Mouse (Mus musculus) intestine, postnatal 0 days (tissue): ENCODE results near the gene Mical2. TPM values are rescaled to one million over a fixed set of nuclear protein-coding genes. Genes with fewer than 3 reads are reported as not detected.
A peak's percentile ranks its signal among the peaks of the same experiment; 100 is the strongest.

Source experiments
- ATAC-seq: fragments of 200-750 bp; cut with Nextera tagmentation; 2 replicates; pipeline ENCODE4 v1.8.0; 2017; ENCODE audit warnings: mild to moderate bottlenecking, moderate TSS enrichment, moderate library complexity
- H3K27ac ChIP-seq: fragments of 300-500 bp; sonication (generic); 2 replicates; pipeline ENCODE4 v1.5.1; 2014; ENCODE audit warnings: mild to moderate bottlenecking, low read depth, low read length, moderate library complexity
- H3K27me3 ChIP-seq: fragments of 300-500 bp; sonication (generic); replicated peaks from 2 replicates; pipeline ENCODE4 v1.6.1; 2014; ENCODE audit warnings: low read length, mixed read lengths; ENCODE audit not compliant: control insufficient read depth, insufficient read depth
- H3K36me3 ChIP-seq: fragments of 300-500 bp; sonication (generic); 2 replicates; pipeline ENCODE4 v1.6.1; 2014; ENCODE audit warnings: mild to moderate bottlenecking, moderate library complexity; ENCODE audit not compliant: control insufficient read depth, insufficient read depth
- H3K4me1 ChIP-seq: fragments of 300-500 bp; sonication (generic); replicated peaks from 2 replicates; pipeline ENCODE4 v1.6.1; 2014; ENCODE audit warnings: antibody characterized with exemption, low read length, mixed read lengths; ENCODE audit not compliant: control insufficient read depth, insufficient read depth
- H3K4me2 ChIP-seq: fragments of 300-500 bp; sonication (generic); replicated peaks from 2 replicates; pipeline ENCODE4 v1.6.1; 2014; ENCODE audit warnings: low read depth, mild to moderate bottlenecking, moderate library complexity
- H3K4me3 ChIP-seq: fragments of 300-500 bp; sonication (generic); 2 replicates; pipeline ENCODE4 v1.5.1; 2014; ENCODE audit warnings: low read depth, low read length
- H3K9ac ChIP-seq: fragments of 300-500 bp; sonication (generic); 2 replicates; pipeline ENCODE4 v1.6.1; 2014; ENCODE audit warnings: mild to moderate bottlenecking, low read depth, low read length
- H3K9me3 ChIP-seq: fragments of 300-500 bp; sonication (generic); 2 replicates; pipeline ENCODE4 v1.6.1; 2016; ENCODE audit warnings: mixed run types; ENCODE audit not compliant: control insufficient read depth
- CTCF ChIP-seq: sonication (generic); IDR thresholded peaks from 2 replicates; pipeline ENCODE4 v1.5.1; 2016; ENCODE audit warnings: low read depth, mild to moderate bottlenecking, control low read depth, antibody characterized with exemption, moderate library complexity
- WGBS: fragments of 180-500 bp; shearing (Covaris S2); extraction: QIAGEN DNeasy Blood & Tissue Kit; methylation state at CpG from one replicate; pipeline ENCODE4 v1.1.7; 2014; 5-methylcytosine and 5-hydroxymethylcytosine counted together
- polyA plus RNA-seq: library from polyadenylated mRNA; unstranded; fragments of >200 nt; fragmentation: Nextera tagmentation; extraction: Ambion mirVana; gene quantifications from 2 replicates; pipeline ENCODE4 v1.2.1, GENCODE M21; 2015

The Mical2 gene
- polyA plus RNA-seq, 1 experiment from 2014 or later = 13.0 TPM

DNA sequence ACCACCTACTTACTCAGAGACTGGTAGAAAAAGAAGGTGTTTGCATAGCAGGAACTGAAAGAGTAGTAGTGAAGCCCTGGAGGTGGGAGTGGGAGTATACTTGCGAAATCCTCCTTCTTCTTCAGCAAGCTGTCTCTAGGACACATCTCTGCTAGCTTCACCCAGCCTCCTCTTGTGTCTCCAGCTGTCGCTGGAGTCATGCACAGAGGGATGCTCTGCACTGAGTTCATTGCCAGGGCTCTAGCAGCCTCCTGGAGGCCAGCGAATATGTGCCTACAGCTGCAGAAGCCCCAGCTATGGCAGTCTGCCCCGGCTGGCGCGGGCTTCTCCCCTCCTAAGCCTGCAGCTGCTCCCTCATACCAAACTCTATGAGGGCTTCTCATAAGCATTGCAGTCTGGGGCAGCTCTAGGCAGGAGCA, 110.6 kb downstream of the Mical2 start:
- H3K9ac ChIP-seq = no peak overlapping the region
- H3K9me3 ChIP-seq = no peaks in the 10 kb centered on the region
- ATAC-seq = peak; percentile 25; the same call in 1 of the 2 replicates
- no peaks in the 10 kb centered on the region for H3K4me1 ChIP-seq
- H3K4me3 ChIP-seq = no peak overlapping the region
- H3K27ac ChIP-seq = no peak overlapping the region
- 64% methylated on average over 6 of the region's 6 CpGs for WGBS
- no peak for TF ChIP-seq CTCF
- H3K27me3 ChIP-seq = no peaks in the 10 kb centered on the region
- peaks cover 21% of the 10 kb centered on the region for H3K36me3 ChIP-seq
- peak overlapping the region; percentile 27; the same call in 1 of the 2 replicates for H3K4me2 ChIP-seq

DNA sequence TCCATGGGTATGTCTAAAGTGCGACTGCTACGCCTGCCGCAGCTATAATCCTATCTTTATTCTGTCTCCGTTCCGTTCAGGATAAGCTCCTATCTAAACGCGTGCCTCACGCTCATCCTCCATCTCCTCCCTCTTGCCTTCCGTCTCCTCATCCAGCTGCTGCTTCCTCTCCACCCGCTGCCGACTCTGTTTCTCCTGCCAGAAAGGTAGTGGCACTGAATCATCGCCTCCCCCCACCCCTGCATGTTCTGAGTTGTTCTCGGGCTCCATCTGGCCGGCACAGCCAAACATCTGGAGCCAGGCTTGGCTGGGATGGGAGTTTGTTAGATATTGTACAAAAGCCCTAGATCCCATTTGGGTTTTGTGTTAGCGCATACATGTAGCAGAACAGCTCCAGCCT, 111.1 kb downstream of the Mical2 start:
- Histone ChIP-seq H3K27ac (no peak overlapping the region), H3K9me3 (no peaks in the 10 kb centered on the region), H3K4me1 (no peaks in the 10 kb centered on the region), H3K9ac (no peak overlapping the region), H3K4me2 (peak overlapping the region; percentile 27; the same call in 1 of the 2 replicates), H3K27me3 (no peaks in the 10 kb centered on the region), H3K36me3 (peaks cover 17% of the 10 kb centered on the region), H3K4me3 (no peak overlapping the region)
- 68% methylated on average over 15 of the region's 15 CpGs for WGBS
- no peak for TF ChIP-seq CTCF
- no peak for ATAC-seq

GRCm38 (mm10) chr7:112337736-112338135, 112.1 kb downstream of the Mical2 start:
- Histone ChIP-seq H3K4me1 (no peaks in the 10 kb centered on the region), H3K36me3 (peaks cover 11% of the 10 kb centered on the region; the same call in 1 of the 2 replicates), H3K4me2 (no peak overlapping the region), H3K27ac (no peak overlapping the region), H3K27me3 (no peaks in the 10 kb centered on the region), H3K9me3 (no peaks in the 10 kb centered on the region), H3K4me3 (no peak overlapping the region), H3K9ac (no peak overlapping the region)
- ATAC-seq = no peak
- TF ChIP-seq CTCF = no peak
- 72% methylated on average over 5 of the region's 5 CpGs for WGBS

- no peak overlapping the region for H3K27ac ChIP-seq
- peaks cover 6% of the 10 kb centered on the region; the same call in 1 of the 2 replicates for H3K36me3 ChIP-seq
- H3K9me3 ChIP-seq = no peaks in the 10 kb centered on the region
- H3K9ac ChIP-seq = no peak overlapping the region
- H3K27me3 ChIP-seq = no peaks in the 10 kb centered on the region
- no peak for ATAC-seq
- no peaks in the 10 kb centered on the region for H3K4me1 ChIP-seq
- no peak overlapping the region for H3K4me3 ChIP-seq
- H3K4me2 ChIP-seq = no peak overlapping the region
- 71% methylated on average over 3 of the region's 3 CpGs for WGBS
- TF ChIP-seq CTCF = no peak
Measured at GRCm38 (mm10) chr7:112341052-112341451, 115.4 kb downstream of the Mical2 start.

DNA sequence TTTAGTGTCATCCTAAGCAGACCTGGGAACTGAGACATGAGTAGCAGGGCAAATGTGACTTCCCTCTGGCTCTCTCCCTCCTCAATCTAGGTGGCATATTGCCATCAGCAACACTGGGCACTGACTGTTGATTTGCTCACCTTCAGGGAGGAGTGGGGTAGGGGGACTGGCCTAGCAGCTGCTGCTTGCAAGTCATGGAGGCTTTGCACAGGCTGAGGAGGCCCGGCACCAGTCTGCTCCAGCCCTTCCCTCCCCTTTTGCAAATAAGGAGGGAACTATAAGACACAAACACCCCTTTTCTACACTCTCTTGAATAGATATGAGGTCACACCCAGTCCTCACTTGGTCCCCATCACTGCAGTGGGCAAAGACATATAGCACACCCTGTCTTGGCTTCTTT, 120.0 kb downstream of the Mical2 start:
- H3K27me3 ChIP-seq = no peaks in the 10 kb centered on the region
- 55% methylated on average over 1 of the region's 1 CpGs for WGBS
- TF ChIP-seq CTCF = no peak
- no peak overlapping the region for H3K4me2 ChIP-seq
- no peaks in the 10 kb centered on the region for H3K9me3 ChIP-seq
- H3K9ac ChIP-seq = no peak overlapping the region
- no peak overlapping the region for H3K4me3 ChIP-seq
- peak; percentile 14; the same call in 1 of the 2 replicates for ATAC-seq
- peaks cover 14% of the 10 kb centered on the region for H3K36me3 ChIP-seq
- no peaks in the 10 kb centered on the region for H3K4me1 ChIP-seq
- H3K27ac ChIP-seq = no peak overlapping the region

- no peak overlapping the region for H3K27ac ChIP-seq
- H3K4me2 ChIP-seq = no peak overlapping the region
- H3K9ac ChIP-seq = no peak overlapping the region
- ATAC-seq = no peak
- H3K27me3 ChIP-seq = no peaks in the 10 kb centered on the region
- H3K9me3 ChIP-seq = no peaks in the 10 kb centered on the region
- WGBS = 82% methylated on average over 3 of the region's 3 CpGs
- TF ChIP-seq CTCF = no peak
- H3K36me3 ChIP-seq = peaks cover 28% of the 10 kb centered on the region
- H3K4me3 ChIP-seq = no peak overlapping the region
- peaks cover 6% of the 10 kb centered on the region for H3K4me1 ChIP-seq
Measured at GRCm38 (mm10) chr7:112351541-112351940, 125.9 kb downstream of the Mical2 start.

GRCm38 (mm10) chr7:112352005-112352404, 126.3 kb downstream of the Mical2 start:
- peaks cover 6% of the 10 kb centered on the region for H3K4me1 ChIP-seq
- TF ChIP-seq CTCF = no peak
- H3K27ac ChIP-seq = no peak overlapping the region
- H3K36me3 ChIP-seq = peaks cover 24% of the 10 kb centered on the region; the same call in 1 of the 2 replicates
- no peak overlapping the region for H3K4me2 ChIP-seq
- 87% methylated on average over 4 of the region's 4 CpGs for WGBS
- H3K9me3 ChIP-seq = no peaks in the 10 kb centered on the region
- H3K27me3 ChIP-seq = no peaks in the 10 kb centered on the region
- no peak overlapping the region for H3K4me3 ChIP-seq
- H3K9ac ChIP-seq = no peak overlapping the region
- no peak for ATAC-seq
